Mouse (Mus musculus) forebrain, embryonic 16.5 days (tissue): ENCODE results near the gene Gm10320. TPM values are rescaled to one million over a fixed set of nuclear protein-coding genes. Genes with fewer than 3 reads are reported as not detected.

Experiments
- ATAC-seq: fragments of 200-750 bp; cut with Nextera tagmentation; 2 replicates; pipeline ENCODE4 v1.8.0; 2017; ENCODE audit warnings: mild to moderate bottlenecking, moderate library complexity
- H3K27ac ChIP-seq: fragments of 300-500 bp; sonication (generic); 2 replicates; pipeline ENCODE4 v1.5.1; 2014; ENCODE audit warnings: low read length, control low read depth
- H3K27me3 ChIP-seq: fragments of 300-500 bp; sonication (generic); replicated peaks from 2 replicates; pipeline ENCODE4 v1.6.1; 2014; ENCODE audit warnings: low read length; ENCODE audit not compliant: control insufficient read depth, insufficient read depth
- H3K36me3 ChIP-seq: fragments of 300-500 bp; sonication (generic); 2 replicates; pipeline ENCODE4 v1.6.1; 2014; ENCODE audit not compliant: control insufficient read depth, insufficient read depth
- H3K4me1 ChIP-seq: fragments of 300-500 bp; sonication (generic); replicated peaks from 2 replicates; pipeline ENCODE4 v1.6.1; 2014; ENCODE audit warnings: low read length; ENCODE audit not compliant: control insufficient read depth, insufficient read depth
- H3K4me2 ChIP-seq: fragments of 300-500 bp; sonication (generic); 2 replicates; pipeline ENCODE4 v1.6.1; 2014; ENCODE audit warnings: mild to moderate bottlenecking, low read length, control low read depth
- H3K4me3 ChIP-seq: fragments of 300-500 bp; sonication (generic); replicated peaks from 2 replicates; pipeline ENCODE4 v1.5.1; 2014; ENCODE audit warnings: mild to moderate bottlenecking, low read length, control low read depth
- H3K9ac ChIP-seq: fragments of 300-500 bp; sonication (generic); replicated peaks from 2 replicates; pipeline ENCODE4 v1.6.1; 2014; ENCODE audit warnings: low read depth, low read length, control low read depth
- H3K9me3 ChIP-seq: fragments of 300-500 bp; sonication (generic); 2 replicates; pipeline ENCODE4 v1.6.1; 2016; ENCODE audit warnings: low read length; ENCODE audit not compliant: control insufficient read depth
- WGBS: fragments of 180-500 bp; shearing (Covaris S2); extraction: QIAGEN DNeasy Blood & Tissue Kit; methylation state at CpG from one replicate; pipeline ENCODE4 v1.1.7; 2014; 5-methylcytosine and 5-hydroxymethylcytosine counted together
- polyA plus RNA-seq: library from polyadenylated mRNA; unstranded; fragments of >200 nt; fragmentation: Nextera tagmentation; extraction: Ambion mirVana; gene quantifications from 2 replicates; pipeline ENCODE4 v1.2.1, GENCODE M21; 2015

Gene Gm10320
- polyA plus RNA-seq, 1 experiment from 2014 or later, result 1.3 TPM

DNA sequence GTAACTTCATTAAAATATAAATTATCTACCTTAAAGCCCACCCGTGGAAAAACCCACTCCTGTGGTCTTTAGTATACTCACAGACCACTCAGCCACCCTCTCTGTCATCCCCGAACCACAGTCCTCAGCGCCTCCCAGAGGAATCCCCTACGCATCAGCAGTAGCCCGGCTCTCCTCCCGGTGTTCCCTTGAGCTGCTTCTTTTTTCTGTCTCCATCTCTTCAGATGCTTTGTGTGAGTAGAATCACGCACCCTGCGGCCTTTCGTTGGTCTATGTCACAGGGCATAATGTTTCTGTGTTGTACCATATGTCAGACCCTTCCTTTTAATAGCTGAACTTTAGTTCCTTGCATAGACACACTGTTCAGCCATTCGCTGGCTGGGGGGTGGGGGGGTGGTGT lies 36.2 kb downstream of the Gm10320 start:
- Histone ChIP-seq H3K4me3 (no peak overlapping the region), H3K27me3 (no peaks in the 10 kb centered on the region), H3K4me1 (no peaks in the 10 kb centered on the region), H3K9me3 (0 out of 2 replicates have a peak, but pooled peaks cover 6% of the 10 kb centered on the region), H3K36me3 (no peaks in the 10 kb centered on the region), H3K27ac (no peak overlapping the region), H3K9ac (no peak overlapping the region), H3K4me2 (no peak overlapping the region)
- 89% methylated on average over 10 of the region's 10 CpGs for WGBS
- no peak for ATAC-seq

DNA sequence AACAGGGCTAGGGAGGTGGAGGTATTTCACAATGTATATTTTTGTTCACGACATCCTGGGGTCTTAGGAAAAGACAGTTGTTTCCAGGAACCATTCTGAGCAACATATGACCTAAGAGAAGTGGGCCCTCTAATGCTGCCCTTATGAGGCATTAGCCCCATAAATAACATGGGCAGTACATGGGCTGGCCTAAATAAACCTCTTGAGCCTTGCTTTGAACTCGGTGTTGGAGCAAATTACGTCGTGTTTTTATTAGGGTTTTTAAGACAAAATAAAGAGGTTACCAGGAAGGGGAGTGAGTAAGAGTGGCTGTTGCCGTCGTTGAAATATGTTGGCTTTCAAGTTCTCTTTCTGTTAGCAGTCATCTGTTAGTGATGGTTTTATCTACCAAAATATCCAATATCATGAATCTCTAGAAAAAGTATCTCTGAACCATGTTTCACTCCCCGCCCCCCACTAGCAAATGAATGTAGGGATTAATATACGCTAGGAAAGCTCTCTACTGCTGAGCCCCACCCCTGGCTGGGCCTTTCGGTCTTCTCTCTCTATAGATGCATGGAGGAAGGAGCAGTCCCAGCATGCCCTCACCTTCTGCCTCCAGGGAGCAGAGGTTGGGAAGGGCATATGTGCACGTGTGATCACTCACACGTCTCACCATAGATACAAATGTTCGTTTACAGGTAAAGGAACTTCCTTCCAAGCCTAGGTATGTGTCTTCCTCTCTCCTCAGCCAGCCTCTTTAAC lies 37.4 kb downstream of the Gm10320 start:
- H3K9me3 ChIP-seq, result 0 out of 2 replicates have a peak, but pooled peaks cover 6% of the 10 kb centered on the region
- H3K4me3 ChIP-seq, result no peak overlapping the region
- no peak overlapping the region for H3K4me2 ChIP-seq
- H3K27me3 ChIP-seq, result no peaks in the 10 kb centered on the region
- no peak overlapping the region for H3K9ac ChIP-seq
- H3K36me3 ChIP-seq, result no peaks in the 10 kb centered on the region
- 86% methylated on average over 12 of the region's 12 CpGs for WGBS
- H3K27ac ChIP-seq, result no peak overlapping the region
- no peak for ATAC-seq
- H3K4me1 ChIP-seq, result no peaks in the 10 kb centered on the region

DNA sequence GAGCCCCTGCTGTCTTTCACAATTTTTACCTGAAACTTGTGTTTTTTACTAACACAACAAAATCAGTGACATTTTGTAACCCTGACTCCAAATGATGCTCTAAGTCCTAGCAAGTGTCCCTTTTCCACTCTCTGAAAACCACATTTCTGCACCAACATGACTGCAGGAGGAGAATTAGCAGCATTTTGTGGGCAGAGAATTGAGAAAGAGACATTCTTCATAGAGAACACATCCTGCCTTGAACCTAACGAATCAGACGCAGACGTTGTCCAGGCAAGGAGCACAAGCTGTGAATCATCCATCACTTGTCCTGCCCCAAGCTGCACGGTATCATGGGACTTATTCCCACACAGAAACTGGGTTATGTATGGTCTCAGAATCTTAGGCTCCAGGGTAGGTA lies 38.7 kb downstream of the Gm10320 start:
- H3K36me3 ChIP-seq, result no peaks in the 10 kb centered on the region
- H3K9me3 ChIP-seq, result 0 out of 2 replicates have a peak, but pooled peaks cover 2% of the 10 kb centered on the region
- H3K27me3 ChIP-seq, result no peaks in the 10 kb centered on the region
- 88% methylated on average over 4 of the region's 4 CpGs for WGBS
- no peak overlapping the region for H3K27ac ChIP-seq
- H3K4me1 ChIP-seq, result no peaks in the 10 kb centered on the region
- H3K4me2 ChIP-seq, result no peak overlapping the region
- H3K4me3 ChIP-seq, result no peak overlapping the region
- H3K9ac ChIP-seq, result no peak overlapping the region
- ATAC-seq, result no peak

DNA sequence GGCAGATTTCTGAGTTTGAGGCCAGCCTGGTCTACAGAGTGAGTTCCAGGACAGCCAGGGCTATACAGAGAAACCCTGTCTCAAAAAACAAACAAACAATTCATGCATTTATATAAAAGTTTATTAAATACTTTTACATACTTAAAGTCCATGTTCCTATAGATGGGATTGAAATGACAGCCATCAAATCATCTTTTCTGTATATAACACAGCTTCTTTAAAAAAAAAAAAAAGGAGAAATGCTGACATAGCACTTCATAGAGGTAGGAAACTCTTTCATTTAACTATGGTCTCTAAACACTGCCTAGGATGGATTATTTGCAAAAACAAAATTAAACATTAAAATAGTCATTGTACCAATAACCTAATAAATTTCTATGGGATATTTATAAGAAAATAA lies 43.1 kb downstream of the Gm10320 start:
- Histone ChIP-seq H3K9me3 (0 out of 2 replicates have a peak, but pooled peaks cover 2% of the 10 kb centered on the region), H3K4me3 (no peak overlapping the region), H3K9ac (no peak overlapping the region), H3K27ac (no peak overlapping the region), H3K36me3 (no peaks in the 10 kb centered on the region), H3K4me2 (no peak overlapping the region), H3K27me3 (no peaks in the 10 kb centered on the region), H3K4me1 (no peaks in the 10 kb centered on the region)
- no peak for ATAC-seq

DNA sequence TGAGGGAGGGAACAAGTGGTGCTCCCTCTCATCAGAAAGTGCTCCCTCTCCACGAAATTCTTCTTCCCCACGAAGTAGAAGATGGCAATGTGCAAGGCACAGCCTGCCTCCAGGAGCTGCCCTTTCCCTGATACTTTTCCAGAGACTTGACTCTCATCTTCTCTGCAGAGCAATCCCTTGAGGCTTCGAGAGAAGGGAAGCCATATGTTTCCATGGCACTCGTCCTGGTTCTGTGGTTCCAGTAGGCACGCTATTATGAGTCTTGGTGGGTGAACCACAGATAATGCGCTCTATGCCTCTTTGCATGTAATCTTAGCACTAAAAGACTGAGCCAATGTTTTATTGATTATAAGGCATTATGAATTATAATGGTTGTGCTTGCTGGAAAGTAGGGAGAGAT lies 44.1 kb downstream of the Gm10320 start:
- Histone ChIP-seq H3K4me1 (no peaks in the 10 kb centered on the region), H3K4me2 (no peak overlapping the region), H3K4me3 (no peak overlapping the region), H3K27ac (no peak overlapping the region), H3K27me3 (no peaks in the 10 kb centered on the region), H3K9ac (no peak overlapping the region), H3K9me3 (0 out of 2 replicates have a peak, but pooled peaks cover 2% of the 10 kb centered on the region), H3K36me3 (no peaks in the 10 kb centered on the region)
- no peak for ATAC-seq
- WGBS, result 81% methylated on average over 6 of the region's 6 CpGs

DNA sequence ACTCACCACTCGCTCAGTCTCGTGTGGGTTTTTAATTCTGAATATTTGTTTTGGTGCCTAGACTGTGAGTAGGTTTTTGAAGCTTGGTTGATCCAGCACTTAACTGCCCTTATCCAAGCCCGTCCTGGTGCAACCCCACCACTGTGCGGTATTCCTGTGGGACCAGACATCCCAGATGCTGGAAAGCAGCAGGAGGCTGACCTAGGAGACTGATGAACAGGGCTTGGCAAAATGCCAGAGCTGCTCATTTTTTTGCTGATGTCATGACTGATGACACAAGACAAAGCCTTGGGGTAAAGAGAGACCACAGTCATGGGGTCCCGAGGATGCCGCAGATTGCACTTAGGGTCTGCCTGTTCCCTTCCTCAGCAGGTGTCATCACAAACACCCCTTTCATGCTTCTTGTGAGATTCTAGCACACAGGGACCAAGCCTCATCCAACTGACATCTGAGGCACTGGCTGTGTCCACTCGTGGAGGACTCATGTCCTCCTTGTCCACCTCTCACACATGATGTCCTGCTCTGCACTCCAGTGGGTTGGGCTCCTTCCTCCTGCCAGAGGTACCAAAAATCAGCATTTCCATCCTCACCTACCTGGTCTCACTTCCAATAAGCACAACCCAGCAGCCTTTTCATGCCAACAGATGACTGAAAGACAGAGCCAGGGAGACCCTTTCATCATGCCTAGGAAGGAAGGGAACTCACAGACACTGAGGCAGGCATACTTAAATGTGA lies 46.2 kb downstream of the Gm10320 start:
- no peaks in the 10 kb centered on the region for H3K9me3 ChIP-seq
- no peak overlapping the region for H3K4me3 ChIP-seq
- no peak for ATAC-seq
- H3K36me3 ChIP-seq, result no peaks in the 10 kb centered on the region
- 90% methylated on average over 7 of the region's 7 CpGs for WGBS
- H3K9ac ChIP-seq, result no peak overlapping the region
- no peak overlapping the region for H3K4me2 ChIP-seq
- no peak overlapping the region for H3K27ac ChIP-seq
- no peaks in the 10 kb centered on the region for H3K27me3 ChIP-seq
- no peaks in the 10 kb centered on the region for H3K4me1 ChIP-seq

DNA sequence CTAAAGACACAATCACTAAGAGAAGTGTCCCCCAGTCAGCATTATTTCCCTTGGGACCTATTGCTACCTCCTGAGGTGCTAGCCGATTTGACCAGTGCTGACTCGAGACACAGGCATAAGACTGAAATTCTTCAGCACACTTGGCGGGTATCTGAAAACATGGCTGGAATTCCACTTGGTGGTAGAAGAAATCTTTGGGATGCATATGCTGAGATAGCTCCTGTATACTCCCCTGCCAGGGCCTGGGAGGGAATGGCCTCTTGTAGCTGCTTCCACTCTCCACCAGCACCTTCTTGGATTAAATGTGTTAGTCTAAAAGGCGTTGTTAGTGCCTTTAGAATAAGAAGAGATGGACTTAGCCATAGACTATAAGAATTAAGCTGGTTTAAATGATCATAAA lies 50.8 kb downstream of the Gm10320 start:
- Histone ChIP-seq H3K4me2 (no peak overlapping the region), H3K36me3 (no peaks in the 10 kb centered on the region), H3K9ac (no peak overlapping the region), H3K27me3 (no peaks in the 10 kb centered on the region), H3K27ac (no peak overlapping the region), H3K4me3 (no peak overlapping the region), H3K4me1 (no peaks in the 10 kb centered on the region), H3K9me3 (no peaks in the 10 kb centered on the region)
- no peak for ATAC-seq
- 87% methylated on average over 4 of the region's 4 CpGs for WGBS

DNA sequence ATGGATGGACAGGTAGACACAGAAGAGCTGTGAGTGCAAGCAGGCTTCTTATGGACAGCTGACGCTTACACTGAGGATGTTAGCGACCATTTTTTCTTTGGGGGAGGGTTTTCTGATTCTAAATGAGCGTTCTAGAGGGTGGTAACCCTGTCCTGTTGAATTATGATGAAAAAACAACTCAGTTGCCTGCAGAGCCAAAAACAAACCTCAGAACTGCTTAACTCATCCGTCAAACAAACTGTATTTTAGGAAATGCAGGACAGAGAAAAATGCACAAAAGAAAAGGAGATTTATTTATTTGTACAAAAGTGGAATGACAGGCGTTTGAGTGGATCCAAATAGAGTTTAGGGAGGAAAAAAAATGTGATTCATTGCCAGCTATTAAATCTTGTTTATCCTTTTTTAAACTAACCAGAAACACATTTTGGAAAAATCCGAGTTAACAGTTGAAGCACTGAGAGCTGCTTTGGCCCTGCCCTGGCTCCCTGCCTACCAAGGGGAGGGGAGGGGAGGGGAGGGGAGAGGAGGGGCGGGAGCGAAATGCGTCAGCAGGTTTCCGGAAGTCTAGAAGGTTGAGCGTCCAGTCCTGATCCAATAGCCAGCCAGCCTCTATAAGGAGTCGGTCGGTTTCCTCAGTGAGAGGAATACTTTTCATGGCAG lies 51.4 kb downstream of the Gm10320 start:
- no peak overlapping the region for H3K4me2 ChIP-seq
- no peak overlapping the region for H3K4me3 ChIP-seq
- H3K9me3 ChIP-seq, result no peaks in the 10 kb centered on the region
- ATAC-seq, result no peak
- no peaks in the 10 kb centered on the region for H3K27me3 ChIP-seq
- no peak overlapping the region for H3K9ac ChIP-seq
- no peaks in the 10 kb centered on the region for H3K36me3 ChIP-seq
- H3K27ac ChIP-seq, result no peak overlapping the region
- 58% methylated on average over 13 of the region's 13 CpGs for WGBS
- no peaks in the 10 kb centered on the region for H3K4me1 ChIP-seq
